Mouse (Mus musculus): ENCODE measurements around the gene Ppp1r14c. TPM values are rescaled to one million over a fixed set of nuclear protein-coding genes. Genes with fewer than 3 reads are reported as not detected.

Ppp1r14c gene
- total RNA-seq (2021), result 100 to 1,000 TPM; 171 to 215 TPM

DNA sequence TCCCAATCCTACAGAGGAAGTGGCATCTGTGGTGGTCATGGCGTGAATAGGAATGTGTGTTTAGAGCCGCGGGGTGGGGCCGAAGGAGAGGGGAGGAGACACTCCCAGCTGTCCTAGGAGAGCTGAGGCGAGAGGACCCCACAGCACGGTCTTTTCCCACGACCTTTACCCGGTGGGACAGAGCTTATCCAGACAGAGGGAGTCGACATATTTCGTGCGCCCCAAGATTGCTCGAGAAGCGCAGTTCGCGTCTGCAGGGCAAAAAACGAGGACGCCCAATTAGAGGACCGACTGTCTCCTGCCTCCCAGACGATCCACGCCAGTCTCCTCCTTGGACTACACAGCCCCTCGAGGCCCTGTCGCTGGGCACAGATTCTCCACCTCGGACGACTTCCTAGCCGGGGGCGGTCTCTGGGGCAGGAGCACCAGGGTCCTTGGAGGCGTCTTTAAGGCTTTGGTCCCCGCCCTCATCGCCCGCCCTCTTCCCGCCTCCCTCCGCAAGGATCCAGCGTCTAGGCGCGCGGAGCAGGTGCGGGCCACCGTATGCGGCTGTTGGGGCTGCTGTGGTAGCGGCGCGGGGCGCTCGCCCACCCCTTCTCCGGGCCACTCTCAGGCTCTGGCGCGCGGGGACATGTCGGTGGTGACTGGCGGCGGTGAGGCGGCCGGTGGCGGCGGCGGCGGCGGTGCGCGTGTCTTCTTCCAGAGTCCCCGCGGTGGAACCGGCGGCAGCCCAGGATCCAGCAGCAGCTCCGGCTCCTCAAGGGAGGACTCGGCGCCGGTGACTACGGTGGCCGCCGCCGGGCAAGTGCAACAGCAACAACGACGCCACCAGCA, at the start of gene Ppp1r14c:
Gene Ppp1r14c (plus strand): TSS at position 22 of the 834 bp plus-strand sequence.
- intact Hi-C loops (cut with DNase I), result loop anchor here (1.0 to 5.0 kb wide), 2 partner anchors 28 to 46 kb away; no protein-coding TSS in a partner anchor
- DNase-seq, result peak; percentile 28 to 42

DNA sequence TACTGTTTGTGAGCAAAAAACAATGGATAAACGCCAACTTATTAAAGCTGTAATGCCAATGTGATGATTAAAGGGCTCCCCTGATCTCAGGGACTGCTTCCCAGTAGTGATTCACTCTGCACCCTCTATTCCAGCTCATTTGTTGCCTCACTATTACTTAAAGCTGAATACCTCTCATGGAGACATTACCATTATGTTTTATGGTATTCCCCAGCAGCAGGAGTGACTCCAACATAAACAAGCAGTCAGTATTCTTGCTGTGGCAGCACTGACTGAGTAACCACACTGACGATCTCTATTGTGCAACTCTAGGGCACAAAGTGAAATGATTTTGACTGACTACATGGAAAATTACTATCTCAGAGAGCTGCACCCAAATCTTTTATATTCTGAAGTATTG, 44.5 kb upstream of the Ppp1r14c start:
- intact Hi-C loops (cut with DNase I), result no loop called here
- no peak for DNase-seq

DNA sequence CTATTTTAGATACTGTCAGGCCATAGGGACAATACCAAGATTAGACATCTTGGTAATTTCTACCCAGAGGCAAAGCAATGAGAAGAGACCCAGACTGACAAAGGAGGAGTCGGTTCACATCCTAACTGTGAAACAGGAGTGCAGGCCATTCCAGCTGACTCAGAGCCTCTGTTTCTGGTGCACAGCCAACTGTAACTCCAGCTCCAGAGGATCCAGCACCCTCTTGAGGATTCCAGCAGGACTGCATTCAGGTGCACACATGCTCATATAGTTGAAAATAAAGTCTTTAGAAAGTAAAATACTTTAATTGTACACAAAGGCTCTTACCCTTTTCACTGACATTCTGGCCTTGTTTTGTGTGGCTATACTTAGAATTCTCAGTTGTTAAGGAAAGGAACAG, 40.4 kb upstream of the Ppp1r14c start:
- DNase-seq, result peak; percentile 8 to 12
- intact Hi-C loops (cut with DNase I), result no loop called here

DNA sequence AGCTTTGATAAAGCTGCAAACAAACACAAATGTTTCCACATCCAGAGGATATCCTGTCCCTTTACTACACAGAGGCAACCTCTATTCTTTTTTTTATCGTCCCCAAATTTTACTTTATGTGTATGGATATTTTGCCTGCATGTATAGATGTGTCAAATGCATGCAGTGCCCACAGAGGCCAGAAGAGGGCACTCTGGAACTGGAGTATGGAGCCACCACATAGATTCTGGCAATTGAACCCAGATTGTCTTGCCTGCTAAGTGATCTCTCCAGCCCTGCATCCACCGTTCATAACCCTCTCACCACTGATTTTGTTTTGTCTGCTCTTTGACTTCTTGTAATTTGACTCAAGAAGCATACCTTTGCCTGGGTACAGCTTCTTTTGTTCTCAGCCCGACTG, 33.0 kb upstream of the Ppp1r14c start:
- intact Hi-C loops (cut with DNase I), result loop anchor here (1.0 to 2.0 kb wide), 2 partner anchors 198 to 612 kb away; no protein-coding TSS in a partner anchor
- peak; percentile 56 to 85 for DNase-seq

DNA sequence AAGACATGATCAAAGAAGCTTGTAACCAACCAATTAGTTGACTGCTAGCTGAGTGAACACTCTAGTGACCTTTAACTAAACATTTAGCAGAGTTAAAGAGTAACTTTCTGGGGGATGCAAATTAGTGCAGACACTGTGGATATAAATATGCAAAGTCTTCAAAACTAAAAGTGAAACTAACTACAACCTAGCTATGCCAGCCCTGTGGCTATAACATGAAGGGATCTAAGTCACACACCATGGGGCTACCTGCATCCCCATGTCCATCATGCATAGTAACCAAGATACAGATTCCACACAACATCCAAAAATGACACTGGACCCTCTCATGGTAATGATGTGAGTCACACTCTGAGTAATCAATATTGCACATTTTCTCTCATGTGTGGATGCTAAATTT, 31.3 kb upstream of the Ppp1r14c start:
- intact Hi-C loops (cut with DNase I), result no loop called here
- DNase-seq, result no peak

DNA sequence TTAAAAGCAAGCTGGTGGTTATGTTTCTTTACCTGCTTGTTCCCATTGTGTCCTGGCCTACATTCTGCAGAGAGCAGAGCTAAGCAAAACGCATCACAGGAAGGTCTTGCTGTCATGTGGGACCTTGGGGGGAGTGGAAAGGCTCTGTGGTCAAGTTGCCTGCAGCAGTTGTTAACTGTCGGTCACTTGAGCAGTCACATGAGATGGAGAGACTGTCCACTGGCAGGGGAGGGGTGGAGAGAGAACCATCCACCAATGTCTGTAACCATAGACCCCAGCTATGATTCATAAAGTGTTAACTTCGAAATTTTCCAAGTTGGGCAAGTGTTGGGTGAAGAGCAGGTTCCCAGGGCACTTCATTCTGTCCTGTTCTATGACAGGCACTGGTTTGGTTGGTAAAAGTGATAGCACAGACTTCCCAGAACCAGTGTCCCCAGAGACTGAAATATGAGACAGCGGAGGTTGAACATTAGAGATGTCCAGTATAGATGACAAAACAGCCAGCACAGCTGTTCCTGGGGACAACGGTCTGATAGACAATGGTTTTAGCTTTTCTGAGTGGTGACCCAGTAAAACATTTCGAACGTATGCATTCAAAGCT, 29.0 kb upstream of the Ppp1r14c start:
- intact Hi-C loops (cut with DNase I), result loop anchor here (1.0 to 5.0 kb wide), 3 partner anchors 58 to 186 kb away; no protein-coding TSS in a partner anchor
- DNase-seq, result peak in 1 of 2 experiments; percentile 21

DNA sequence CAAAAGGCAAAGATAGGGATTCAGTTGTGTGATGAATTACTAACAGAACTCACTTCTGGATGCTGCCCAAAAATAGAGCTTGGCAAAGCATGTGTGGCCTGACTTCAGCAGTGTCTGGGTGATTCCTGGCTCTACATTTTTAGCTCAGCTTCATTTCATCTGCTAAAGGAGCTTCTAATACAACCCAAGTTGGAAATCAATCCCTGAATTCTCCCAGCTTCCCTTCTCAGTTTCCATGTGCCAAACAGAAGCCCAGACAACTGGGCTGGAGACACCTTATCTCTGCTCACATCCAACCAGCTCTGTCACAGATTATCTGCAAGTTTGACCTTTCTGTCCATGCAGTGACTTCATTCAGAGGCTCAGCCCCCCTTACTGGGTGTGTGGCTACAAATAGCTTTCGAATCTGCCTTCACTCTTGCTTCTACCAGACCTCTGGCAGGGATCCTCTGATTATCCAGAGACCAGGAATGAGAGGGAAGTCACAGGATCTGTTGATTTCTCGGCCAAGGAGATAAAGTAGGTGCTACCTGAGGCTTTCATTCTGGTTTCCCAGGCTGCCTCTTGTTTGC, 28.4 kb upstream of the Ppp1r14c start:
- peak; percentile 26 to 46 for DNase-seq
- intact Hi-C loops (cut with DNase I), result loop anchor here (1.0 to 5.0 kb wide), 3 partner anchors 57 to 186 kb away; no protein-coding TSS in a partner anchor

DNA sequence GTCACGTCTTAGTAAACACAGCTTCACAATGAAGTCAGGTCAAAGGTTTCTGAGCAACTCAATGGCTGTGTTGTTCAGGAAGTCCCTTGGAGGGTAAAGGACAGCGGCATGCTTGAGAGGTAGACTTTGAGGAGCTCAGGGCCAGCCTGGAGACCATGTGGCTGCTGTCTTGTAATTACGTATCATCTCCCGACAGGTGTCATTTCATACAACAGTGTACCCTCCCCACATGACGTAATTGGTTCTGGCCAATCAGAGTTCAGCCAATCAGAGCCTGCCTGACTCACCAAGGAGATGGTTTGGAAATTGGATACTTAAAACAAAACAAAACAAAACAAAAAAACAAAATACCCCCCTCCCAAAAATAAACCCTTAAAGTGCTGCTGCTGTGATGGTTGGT, 20.2 kb upstream of the Ppp1r14c start:
- DNase-seq, result no peak
- intact Hi-C loops (cut with DNase I), result no loop called here

DNA sequence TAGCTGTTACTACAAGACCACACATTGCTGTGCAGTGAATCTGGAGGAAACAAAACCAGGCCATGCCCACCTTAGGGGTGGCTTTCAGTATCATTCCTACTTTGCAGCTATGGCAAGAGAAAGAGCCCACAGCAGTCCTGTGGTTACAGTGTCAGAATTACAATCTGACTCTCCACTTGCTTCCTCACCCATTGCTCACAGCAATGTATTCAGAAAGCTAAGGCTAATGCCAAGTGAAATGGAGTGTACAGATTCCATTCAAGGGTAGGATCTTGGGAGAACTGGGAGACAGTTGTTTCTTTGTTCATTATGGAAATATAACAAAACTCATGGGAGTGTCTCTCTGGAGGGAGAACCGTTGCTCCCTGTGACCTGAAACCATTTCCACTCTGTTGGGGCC, 6.3 kb upstream of the Ppp1r14c start:
- no peak for DNase-seq
- intact Hi-C loops (cut with DNase I), result no loop called here

DNA sequence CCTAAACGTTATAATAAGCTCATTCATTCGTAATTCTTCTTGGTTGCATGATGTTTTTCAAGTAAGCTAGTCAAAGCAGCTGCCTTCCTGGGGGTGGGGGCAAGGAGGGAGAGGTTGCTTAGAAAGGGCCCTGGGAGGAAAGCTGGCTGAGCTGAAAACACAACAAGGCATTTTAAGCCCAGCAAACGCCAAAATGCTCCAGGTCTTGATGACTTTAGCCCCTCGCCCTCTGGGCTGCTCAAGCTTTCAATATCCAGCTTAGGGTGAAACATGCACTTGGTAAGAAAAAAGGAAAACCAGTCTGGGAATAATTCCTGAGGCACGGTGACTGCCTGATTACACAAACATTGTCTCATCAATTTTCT, 204 bp upstream of the Ppp1r14c start:
- intact Hi-C loops (cut with DNase I), result loop anchor here (1.0 to 5.0 kb wide), 2 partner anchors 27 to 47 kb away; no protein-coding TSS in a partner anchor
- no peak for DNase-seq

DNA sequence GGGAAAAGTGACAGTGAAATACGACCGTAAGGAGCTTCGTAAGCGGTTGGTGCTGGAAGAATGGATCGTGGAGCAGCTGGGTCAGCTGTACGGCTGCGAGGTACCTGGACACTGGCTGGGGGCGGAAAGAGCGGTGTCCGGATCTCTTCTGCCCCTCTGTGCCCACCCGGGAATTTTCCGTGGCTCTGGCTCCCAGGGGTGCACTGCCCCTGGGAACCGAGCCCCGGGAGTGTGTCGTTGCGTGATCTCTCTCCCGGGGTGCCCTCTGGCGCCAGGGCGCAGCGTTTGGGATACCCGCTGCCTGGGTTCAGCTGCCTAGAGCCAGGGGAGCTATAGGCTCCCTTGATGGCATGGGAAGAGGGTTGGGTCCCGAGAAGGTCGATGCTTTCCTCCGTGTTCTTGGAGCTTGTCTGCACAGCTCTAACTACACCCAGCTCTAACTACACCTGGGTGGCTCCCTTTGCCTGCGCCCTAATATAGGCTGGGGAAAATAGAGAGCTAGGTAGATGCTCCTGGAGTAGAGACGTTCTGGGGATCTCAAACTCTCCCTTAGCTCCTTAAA, 1.1 kb downstream of the Ppp1r14c start:
- peak; percentile 17 to 42 for DNase-seq
- intact Hi-C loops (cut with DNase I), result loop anchor here (1.0 to 5.0 kb wide), 2 partner anchors 29 to 45 kb away; no protein-coding TSS in a partner anchor

DNA sequence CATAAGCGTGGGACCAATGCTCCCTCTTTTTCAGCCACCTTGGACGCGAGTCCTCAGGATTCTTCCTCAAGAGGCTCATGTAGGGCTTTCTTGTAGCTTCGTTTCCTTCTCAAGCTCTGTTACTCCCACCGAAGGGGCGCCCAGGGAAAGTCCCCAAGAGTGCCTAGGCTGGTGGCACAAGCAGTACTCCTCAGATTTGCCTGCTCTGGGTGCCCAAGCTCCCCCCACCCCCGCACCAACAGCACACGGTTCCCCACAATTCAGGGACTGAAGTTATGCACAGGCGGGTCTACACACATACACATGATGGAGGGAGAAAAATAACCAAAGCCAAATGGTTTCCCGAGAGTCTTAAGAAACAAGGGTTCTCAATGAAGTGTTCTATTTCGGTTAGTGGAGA, 1.6 kb downstream of the Ppp1r14c start:
- peak in 1 of 2 experiments; percentile 5 for DNase-seq
- intact Hi-C loops (cut with DNase I), result loop anchor here (5.0 kb wide), 1 partner anchor 45 kb away; no protein-coding TSS in a partner anchor

DNA sequence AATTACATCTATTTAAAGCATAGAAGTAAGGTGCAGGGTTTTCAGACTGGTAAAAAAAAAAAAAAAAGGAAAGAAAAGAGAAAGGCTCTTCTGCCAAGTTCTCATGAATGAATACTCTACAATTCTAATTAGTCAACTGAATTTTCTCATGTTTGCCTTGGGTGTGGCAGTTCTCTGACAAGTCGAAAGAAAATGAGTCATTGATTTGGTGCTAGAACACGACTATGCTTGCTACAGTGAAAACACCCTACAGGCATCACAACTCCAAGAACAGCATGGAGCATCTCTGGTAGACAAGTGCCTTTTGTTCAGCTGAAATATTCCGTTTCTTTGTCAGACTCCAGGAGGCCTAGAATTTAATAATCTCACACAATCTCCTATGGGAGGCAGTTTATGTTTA, 17.3 kb downstream of the Ppp1r14c start:
- intact Hi-C loops (cut with DNase I), result no loop called here

DNA sequence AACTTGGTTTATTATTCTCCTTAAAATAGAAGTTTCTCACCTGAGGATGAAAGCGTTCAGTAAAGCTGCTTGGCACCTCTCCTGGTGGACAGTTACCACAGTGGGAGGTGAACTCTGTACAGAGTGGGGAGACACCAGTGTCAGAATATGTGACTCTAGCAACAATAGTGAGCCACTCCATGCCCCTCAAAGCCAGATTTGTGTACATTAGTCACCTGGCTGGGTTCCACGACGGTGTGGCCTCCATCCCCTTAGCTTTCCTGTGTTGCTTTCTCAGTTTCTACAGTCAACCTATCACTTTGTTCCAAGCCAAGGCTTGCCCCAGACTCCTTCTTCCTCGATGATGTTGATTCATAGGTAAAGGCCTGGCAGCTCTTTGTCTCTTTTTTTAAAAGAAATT, 26.4 kb downstream of the Ppp1r14c start:
- no peak for DNase-seq
- intact Hi-C loops (cut with DNase I), result no loop called here

More for the DNA sequence above, 17.3 kb downstream of the Ppp1r14c start:
- no peak for DNase-seq

DNA sequence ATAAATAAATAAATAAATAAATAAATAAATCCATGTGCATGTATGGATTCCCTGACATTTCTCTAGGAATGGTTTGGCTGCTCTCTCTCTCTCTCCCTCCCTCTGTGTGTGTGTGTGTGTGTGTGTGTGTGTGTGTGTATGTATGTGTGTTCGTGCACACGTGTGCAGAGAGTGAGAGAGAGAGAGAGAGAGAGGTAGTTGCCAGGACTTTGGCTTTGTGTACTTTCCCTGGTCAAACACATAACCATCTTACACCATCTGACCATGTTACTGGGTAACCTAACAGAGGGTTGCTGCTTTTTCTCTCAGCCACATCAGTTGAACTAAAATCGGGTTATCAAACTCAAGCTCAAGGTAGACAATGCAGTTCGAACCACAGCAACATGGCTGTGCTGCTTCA, 27.7 kb downstream of the Ppp1r14c start:
- intact Hi-C loops (cut with DNase I), result no loop called here
- DNase-seq, result no peak

DNA sequence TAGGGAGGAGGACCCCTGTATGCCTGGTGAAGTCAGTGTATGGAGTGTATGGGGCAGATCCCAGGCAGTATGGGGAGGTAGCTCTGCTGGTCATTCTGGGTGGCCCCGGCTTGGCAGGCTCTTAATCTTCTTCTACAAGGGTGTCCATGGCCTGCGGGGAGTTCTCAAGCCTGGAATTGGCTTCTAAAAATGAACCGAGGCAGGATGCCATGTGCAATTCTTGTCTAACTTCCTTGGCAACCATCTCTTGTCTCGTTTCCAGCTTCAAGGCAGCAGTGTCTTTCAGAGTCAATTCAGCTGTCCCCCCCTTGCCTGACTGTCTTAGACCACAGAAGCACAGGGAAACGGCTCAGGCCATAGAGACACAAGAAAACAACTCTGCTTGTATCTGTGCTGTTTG, 28.3 kb downstream of the Ppp1r14c start:
- intact Hi-C loops (cut with DNase I), result loop anchor here (2.0 kb wide), 2 partner anchors 57 to 131 kb away; no protein-coding TSS in a partner anchor

DNA sequence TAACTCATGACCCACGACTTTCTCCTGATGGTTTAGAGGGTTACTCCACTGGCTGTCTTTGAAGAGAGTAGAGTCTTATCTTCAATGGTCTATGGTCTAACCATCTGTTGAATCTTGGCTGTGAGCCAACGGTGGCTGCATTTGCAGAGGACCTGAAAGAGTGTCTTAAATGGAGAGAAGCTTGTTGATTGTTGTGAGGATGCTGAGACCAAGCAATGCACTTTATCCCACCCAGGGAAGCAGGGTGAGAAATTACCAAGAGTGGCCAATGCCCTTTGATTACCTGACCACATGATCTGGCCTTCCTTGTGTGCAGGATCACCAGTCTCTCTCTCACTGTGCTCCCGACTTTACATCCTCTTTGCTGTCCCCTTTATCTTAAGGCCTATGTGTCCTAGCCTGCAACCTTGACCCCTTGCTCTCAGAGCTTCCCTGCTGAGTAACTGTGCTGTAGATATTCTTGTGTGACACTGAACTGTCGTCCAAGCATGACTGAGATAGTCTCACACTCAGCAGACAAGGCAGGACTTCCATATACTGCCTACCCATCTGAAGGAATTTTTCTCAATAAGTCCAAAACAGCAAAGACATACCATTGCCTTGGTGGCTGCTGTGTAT, 28.9 kb downstream of the Ppp1r14c start:
- DNase-seq, result peak; percentile 22 to 41
- intact Hi-C loops (cut with DNase I), result loop anchor here (2.0 kb wide), 2 partner anchors 58 to 130 kb away; no protein-coding TSS in a partner anchor

More for the DNA sequence above, 28.3 kb downstream of the Ppp1r14c start:
- DNase-seq, result peak; percentile 65 to 69

DNA sequence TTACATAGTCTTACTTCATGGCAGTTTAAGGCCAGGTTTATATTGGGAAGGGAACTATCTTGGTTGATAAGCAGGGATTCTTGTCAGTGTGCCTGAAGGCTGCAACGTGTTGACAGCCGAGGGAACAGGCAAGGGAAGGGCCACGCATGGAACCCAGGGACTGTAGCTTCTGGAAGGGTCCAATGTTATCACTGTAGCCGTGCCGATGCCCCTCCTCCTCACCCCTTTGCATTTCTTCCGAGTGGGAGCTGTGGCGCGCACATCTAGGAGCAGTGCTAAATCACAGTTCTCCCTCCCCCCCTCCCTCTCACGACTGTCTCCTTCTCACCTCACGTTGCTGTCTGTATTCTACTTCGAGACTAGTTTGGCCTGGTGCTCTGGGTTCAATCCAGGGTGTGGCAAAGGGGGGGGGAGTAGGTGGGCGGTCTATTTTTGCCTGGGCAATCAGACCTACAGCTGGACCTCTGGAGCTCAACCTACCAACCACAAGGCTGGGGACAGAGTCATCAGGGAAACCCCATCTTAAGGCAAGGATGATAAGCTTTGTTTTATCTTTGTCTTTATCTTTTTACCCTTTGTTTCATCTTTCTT, 29.6 kb downstream of the Ppp1r14c start:
- intact Hi-C loops (cut with DNase I), result loop anchor here (2.0 kb wide), 2 partner anchors 59 to 129 kb away; no protein-coding TSS in a partner anchor
- peak; percentile 41 to 52 for DNase-seq

DNA sequence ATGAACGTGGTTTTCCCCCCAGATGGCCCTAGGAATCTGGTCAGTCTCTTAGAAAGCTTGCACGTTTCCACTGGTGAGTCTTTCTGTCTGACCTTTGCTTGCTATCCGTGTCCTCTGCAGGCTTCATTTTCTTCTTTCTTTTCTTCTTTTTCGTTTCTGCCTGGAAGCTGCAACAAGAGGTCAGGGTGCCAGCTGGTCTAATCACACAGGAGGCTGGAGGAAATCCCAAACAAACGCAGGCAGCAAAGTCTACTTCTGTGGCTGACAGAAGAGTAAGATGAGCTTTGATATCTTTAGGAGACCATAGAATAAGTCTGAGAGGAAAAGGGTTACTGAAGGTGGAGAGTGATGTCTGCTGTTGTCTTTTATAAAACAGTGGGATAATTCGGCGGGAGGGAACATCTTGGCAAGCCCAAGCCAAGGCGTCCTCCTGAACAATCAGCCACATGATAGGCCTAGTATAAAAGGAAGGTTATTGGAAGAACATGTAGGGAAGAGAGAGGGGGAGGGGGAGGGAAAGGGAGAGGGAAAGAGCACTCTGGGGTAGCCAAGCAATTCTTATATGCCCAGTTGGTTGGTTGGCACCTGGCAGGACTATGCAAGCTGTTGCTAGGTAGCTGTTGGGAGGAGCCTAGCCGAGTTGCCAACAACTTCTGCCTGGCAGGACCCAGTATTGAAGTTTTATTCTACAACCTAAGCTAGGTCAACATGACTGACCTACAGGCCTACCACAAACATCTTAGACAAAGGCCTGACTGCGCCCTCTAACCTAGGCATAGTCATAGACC, 30.3 kb downstream of the Ppp1r14c start:
- intact Hi-C loops (cut with DNase I), result no loop called here

More for the DNA sequence above, 30.3 kb downstream of the Ppp1r14c start:
- DNase-seq, result peak; percentile 31 to 32
